Mouse (Mus musculus) cortical plate, adult 2 months (tissue): ENCODE data around the gene Umps. TPM values are rescaled to one million over a fixed set of nuclear protein-coding genes. Genes with fewer than 3 reads are reported as not detected.

ENCODE experiments used
- H3K27ac ChIP-seq: fragments of 200-500 bp; 2 replicates; pipeline ENCODE4 v1.5.1; 2012; ENCODE audit warnings: low read length, control low read depth, inconsistent platforms; ENCODE audit not compliant: insufficient read depth
- H3K4me1 ChIP-seq: fragments of 200-500 bp; 2 replicates; pipeline ENCODE4 v1.6.1; 2011; ENCODE audit warnings: low read length; ENCODE audit not compliant: control insufficient read depth, insufficient read depth
- H3K4me3 ChIP-seq: fragments of 200-500 bp; 2 replicates; pipeline ENCODE4 v1.5.1; 2011; ENCODE audit warnings: mild to moderate bottlenecking, low read length, control low read depth; ENCODE audit not compliant: insufficient read depth
- CTCF ChIP-seq: fragments of 200-500 bp; IDR thresholded peaks from 2 replicates; pipeline ENCODE4 v1.5.1; 2011; ENCODE audit warnings: mild to moderate bottlenecking, control low read depth, low read length; ENCODE audit not compliant: insufficient read depth; ENCODE audit errors: extremely low read depth
- POLR2A ChIP-seq: fragments of 200-500 bp; IDR thresholded peaks from 2 replicates; pipeline ENCODE4 v1.6.1; 2011; ENCODE audit warnings: mild to moderate bottlenecking, low read length, control low read depth; ENCODE audit not compliant: insufficient read depth; ENCODE audit errors: extremely low read depth
- polyA plus RNA-seq: library from polyadenylated mRNA; depleted of rRNA; stranded (reverse); fragments of >200 nt; gene quantifications from 2 replicates; pipeline ENCODE4 v1.2.3, GENCODE M21; 2012

Umps gene
- polyA plus RNA-seq, 1 experiment = 11.5 TPM

DNA sequence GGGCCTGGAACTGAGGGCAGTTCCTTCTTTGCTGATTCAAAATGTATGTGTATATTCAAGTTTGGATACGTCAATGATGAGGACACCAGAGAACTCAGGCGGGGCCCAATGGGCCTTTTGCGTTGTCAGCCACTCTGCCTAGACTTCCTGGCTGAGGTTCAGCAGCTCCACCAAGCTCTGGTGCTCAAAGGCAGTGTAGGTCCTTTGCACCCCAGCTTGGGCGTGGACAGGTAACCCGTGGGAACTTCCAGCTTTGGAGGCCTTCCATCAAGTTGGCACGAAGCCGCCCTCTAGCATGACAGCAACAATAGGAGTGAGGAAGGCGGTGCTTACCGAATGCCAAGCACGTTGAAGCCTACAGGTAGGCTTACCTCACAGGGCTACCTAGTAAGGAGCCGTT lies 33.4 kb downstream of the Umps start:
- TF ChIP-seq CTCF = no peak
- TF ChIP-seq POLR2A = no peak
- peaks cover 5% of the 10 kb centered on the region for H3K4me1 ChIP-seq
- H3K4me3 ChIP-seq = no peak overlapping the region
- no peak overlapping the region for H3K27ac ChIP-seq

DNA sequence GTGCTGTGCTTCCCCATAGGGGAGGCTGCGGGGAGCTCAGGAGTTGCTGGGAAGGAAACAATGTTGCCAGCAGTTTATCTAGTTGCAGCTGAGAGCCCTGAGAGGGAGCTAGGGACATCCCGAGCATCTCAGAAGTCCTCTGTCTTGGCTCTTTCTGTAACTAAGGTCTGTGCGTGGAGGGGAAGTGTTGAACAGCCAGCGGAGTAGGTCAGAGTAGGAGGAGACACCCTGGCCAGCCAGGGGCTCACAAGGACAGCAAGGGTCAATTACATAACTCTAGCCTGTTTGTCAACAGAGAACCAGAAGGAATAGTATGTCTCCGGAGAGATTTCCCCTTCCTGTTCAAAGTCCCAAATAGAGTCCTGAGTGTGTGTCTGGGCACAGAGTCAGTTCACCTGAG lies 34.7 kb downstream of the Umps start:
- TF ChIP-seq CTCF (no peak), POLR2A (no peak)
- no peaks in the 10 kb centered on the region for H3K4me1 ChIP-seq

DNA sequence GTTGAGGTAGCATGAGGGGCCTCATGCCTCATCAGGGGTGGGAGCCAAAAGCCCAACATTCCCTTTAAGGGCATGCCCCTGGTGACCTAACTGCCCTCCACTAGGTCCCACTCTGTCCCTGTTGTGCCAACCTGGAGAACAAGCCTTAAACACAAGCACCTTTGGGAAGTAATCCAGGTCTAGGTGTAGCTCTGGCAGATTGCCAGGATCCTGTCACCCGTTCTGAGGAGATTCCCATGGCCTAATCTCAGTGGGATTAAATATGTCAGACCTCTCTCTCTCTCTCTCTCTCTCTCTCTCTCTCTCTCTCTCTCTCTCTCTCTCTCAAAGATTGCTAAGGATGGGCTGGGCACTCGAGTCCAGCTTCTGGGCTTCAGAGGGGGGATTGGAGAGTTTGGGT lies 35.2 kb downstream of the Umps start:
- TF ChIP-seq CTCF (no peak), POLR2A (no peak)
- Histone ChIP-seq H3K27ac (no peak overlapping the region), H3K4me3 (no peak overlapping the region), H3K4me1 (no peaks in the 10 kb centered on the region)

More for the DNA sequence above, 34.7 kb downstream of the Umps start:
- no peak overlapping the region for H3K27ac ChIP-seq
- no peak overlapping the region for H3K4me3 ChIP-seq

DNA sequence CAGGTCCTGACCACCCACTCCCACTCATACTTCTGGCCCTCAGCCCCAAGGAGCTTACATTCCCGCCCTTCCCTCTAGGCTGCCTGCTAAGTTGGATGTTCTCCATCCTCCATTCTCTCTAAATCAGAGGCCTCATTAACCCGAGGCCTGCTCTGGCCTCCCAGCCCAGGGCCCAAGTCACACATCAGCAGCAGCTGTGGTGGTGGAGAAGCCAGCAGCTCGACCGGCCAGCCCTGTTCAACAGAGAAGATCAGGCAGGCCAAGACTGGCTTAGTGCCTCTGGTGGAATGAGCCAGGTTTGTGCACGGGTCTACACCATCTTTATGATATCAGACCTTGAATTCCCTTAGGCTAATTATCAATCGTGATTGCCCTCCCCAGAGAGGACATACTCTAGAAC lies 36.1 kb downstream of the Umps start:
- H3K27ac ChIP-seq = no peak overlapping the region
- no peak for TF ChIP-seq POLR2A
- no peak for TF ChIP-seq CTCF
- no peak overlapping the region for H3K4me3 ChIP-seq
- H3K4me1 ChIP-seq = no peaks in the 10 kb centered on the region

DNA sequence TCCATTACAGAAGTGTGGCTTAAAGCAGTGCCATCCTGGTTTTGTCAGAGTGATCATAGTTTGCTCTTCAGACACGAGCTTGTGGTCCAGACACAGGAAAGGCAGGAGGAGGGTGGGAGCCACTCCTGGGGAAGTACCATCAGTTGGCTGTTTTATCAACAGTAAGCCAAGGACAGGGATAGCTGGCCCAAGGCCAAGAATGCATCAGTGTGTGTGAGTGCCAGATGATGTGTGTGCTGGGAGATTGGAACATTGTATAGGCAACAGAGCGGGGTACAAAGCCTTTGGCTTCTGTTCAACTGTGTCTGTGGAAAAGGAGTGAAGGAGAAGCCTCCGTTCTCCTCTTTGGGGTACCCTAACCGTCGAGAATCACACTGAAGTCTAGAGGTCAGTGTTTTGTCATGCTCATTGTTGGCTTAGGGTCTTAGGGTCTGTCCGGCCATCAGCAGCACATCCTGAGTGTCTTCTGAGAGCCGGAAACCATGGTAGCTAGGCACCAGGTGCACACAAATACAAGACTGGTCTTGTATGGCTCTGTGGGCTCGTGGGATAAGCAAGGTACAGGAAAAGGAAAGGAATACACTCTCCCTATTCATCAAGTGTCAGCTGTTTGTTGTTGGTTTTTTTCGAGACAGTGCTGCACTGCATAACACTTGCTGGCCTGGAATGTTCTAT lies 37.9 kb downstream of the Umps start:
- no peak for TF ChIP-seq CTCF
- TF ChIP-seq POLR2A = no peak
- Histone ChIP-seq H3K4me3 (no peak overlapping the region), H3K4me1 (no peaks in the 10 kb centered on the region), H3K27ac (no peak overlapping the region)

DNA sequence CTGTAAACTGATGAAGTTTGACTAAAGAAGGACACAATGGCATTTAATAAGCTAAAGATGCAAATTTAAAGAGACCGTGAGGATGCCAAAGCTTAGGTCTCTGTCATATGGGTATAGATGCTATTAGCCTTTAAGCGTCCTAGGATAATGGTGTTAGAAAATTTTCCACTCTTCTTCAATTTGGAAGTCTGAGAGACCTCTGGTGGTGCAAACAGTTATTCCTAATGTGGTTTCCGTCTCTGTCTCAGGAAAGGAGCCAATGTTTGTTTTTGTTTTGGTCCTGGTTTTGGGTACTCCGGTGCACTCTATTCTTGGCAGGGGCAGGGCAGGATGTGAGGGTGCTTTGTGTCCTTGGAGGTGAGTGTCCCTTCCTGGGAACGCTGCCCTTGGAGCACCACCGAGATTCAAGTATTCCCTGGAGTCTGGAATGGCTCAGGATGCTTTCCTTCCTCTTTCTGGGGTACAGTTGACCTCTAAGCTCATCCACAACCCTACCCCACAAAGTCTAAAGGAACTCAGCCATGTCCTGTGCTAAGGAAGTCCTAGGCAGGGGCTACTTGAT lies 39.5 kb downstream of the Umps start:
- TF ChIP-seq POLR2A (no peak), CTCF (no peak)
- Histone ChIP-seq H3K27ac (no peak overlapping the region), H3K4me1 (no peaks in the 10 kb centered on the region), H3K4me3 (no peak overlapping the region)

DNA sequence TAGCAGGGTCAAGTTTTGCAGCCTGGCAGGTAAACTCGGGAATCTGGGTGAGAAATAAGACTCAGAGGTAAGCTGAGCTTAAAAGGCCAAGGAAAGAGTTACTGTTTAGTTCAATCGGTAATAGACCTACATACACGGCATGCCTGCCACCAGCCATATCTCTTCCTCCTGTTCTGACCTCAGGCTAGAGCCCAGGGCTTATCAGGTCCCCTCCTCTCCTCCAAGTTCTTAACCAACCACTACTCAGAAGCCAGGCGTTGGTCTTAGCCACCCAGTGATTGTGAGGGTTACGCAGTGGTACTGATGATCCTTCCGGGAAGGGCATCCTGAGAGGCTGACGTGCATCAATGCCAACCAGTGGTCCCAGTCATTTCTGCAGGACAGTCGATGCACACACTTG lies 43.1 kb downstream of the Umps start:
- TF ChIP-seq POLR2A = no peak
- no peak for TF ChIP-seq CTCF
- H3K4me1 ChIP-seq = peaks cover 3% of the 10 kb centered on the region
- no peak overlapping the region for H3K27ac ChIP-seq
- no peak overlapping the region for H3K4me3 ChIP-seq

DNA sequence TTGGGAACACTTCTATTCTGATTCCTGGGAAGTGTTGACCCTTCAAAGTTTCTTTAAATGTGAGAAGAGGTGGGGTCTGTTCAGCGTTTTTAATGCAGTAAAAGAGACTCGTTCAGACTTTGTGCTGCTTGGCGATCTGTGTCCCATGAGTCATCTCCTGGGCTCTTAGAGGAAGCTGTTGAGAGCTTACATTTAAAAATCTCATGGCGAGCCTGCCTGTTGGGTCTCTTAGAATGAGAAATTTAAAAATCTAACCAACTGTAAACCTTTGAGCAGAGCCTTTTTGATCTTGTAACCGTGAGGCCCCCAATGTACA lies 43.9 kb downstream of the Umps start:
- Histone ChIP-seq H3K4me1 (peaks cover 3% of the 10 kb centered on the region), H3K4me3 (no peak overlapping the region), H3K27ac (peak overlapping the region; percentile 70; the same call in 1 of the 2 replicates)
- TF ChIP-seq POLR2A (no peak), CTCF (no peak)

DNA sequence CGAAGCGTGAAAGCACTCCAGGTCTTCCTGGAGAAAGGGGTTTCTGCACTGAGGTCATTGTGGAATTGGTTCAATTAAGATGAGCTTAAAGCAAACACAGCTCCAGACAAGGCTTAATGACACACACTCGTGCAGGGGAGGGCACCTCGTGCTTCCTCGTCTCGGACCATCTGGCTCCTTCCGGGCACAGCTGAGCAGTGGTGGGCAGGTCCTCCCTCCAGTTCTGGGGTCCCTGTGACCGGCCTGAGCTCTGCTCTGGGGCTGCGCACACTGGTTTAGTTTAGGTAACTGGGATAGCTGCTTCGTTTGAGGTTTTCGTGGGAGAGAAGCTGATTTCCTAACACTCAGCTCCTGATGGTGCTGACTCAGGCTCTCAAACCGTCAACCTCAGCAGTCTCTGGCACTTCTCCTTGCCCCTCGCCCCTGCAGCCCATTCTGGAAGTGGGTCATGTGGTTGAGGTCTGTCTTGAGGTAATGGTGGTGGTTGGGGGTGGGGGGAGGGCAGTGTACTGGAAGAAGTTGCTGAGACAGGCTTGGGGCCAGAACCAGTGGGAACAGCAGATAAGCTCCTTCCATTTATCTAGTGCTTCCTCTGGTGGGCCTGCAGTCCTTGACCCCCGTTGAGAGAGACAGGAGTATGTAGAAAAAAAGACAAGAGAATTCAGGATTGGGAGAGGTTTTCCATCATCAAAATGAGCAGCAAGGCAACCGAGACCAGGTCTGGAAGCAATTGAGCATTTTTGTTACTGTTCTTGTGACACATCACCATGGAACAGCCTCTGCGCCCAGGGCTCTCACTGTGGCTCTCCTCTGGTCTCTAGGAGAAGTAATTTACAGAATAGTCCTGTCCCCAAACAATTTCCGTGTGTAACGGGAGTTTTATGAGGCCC lies 44.5 kb downstream of the Umps start:
- Histone ChIP-seq H3K4me3 (no peak overlapping the region), H3K27ac (peak overlapping the region; percentile 70; the same call in 1 of the 2 replicates), H3K4me1 (peaks cover 3% of the 10 kb centered on the region)
- TF ChIP-seq CTCF (no peak), POLR2A (no peak)

DNA sequence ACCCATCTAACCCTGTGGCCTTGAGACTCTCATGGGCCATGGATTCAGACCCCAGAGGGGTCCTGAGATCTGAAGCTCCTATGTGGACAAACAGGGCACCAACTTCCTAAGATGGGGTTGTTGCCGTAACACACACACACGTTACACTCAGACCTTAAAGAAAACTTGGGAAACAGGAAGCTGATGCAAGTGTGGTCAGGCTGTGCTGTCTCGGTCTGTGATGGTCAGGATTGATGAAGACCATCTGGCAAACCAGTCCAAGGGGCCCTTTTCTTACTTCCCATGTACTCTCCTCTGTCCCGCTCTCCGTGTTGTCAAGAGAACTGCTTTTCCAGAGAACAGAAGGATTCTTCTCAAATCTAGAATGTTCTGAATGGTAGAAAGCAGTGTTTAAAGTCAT lies 45.3 kb downstream of the Umps start:
- TF ChIP-seq POLR2A (no peak), CTCF (no peak)
- Histone ChIP-seq H3K4me3 (no peak overlapping the region), H3K27ac (no peak overlapping the region), H3K4me1 (peaks cover 3% of the 10 kb centered on the region)
